Mouse (Mus musculus): ENCODE results near the gene Ikzf4. TPM values are rescaled to one million over a fixed set of nuclear protein-coding genes. Genes with fewer than 3 reads are reported as not detected.
A peak's percentile ranks its signal among the peaks of the same experiment; 100 is the strongest.

Ikzf4 gene
- polyA plus RNA-seq, 1 experiment from 2014 or later, result 3.0 TPM

- H3K27me3 ChIP-seq (replicated peaks), result peaks cover 42% of the 10 kb centered on the region
- H3K36me3 ChIP-seq, result no peaks in the 10 kb centered on the region
- ATAC-seq (ENCODE audit: insufficient number of reproducible peaks, low FRiP score), result no peak
- WGBS, result 40% methylated on average over 4 of the region's 4 CpGs
- peaks cover 40% of the 10 kb centered on the region for H3K4me1 ChIP-seq (replicated peaks)
- peak overlapping the region; percentile 36; the same call in 1 of the 2 replicates for H3K27ac ChIP-seq (ENCODE audit: poor library complexity, severe bottlenecking)
- no peak overlapping the region for H3K9ac ChIP-seq
- no peaks in the 10 kb centered on the region for H3K9me3 ChIP-seq (replicated peaks)
- H3K4me3 ChIP-seq, result no peak overlapping the region
- H3K4me2 ChIP-seq, result 0 out of 2 replicates have a peak overlapping the region, but pooled peaks have one; percentile 7
Measured at GRCm38 (mm10) chr10:128587120-128587519, 58.7 kb downstream of the Ikzf4 start.

DNA sequence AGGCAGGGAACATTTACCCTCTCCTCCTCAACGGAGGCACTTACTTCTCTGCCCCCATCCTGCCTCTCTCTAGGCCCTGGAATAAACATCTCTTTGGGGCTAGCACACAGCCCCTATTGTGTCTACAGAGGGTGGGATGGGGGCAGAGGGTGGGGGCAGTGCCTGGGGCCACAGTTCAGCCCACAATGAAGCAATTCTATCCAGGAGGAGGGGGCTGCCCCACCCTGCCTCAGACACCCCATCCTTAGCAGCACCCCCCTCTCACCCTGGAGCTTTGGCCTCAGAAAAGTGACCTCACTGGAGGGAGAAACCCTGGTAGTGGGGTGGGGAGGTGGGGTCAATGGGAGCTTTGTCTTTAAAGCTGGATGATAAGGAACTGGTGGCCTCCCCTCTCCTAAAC, 59.2 kb downstream of the Ikzf4 start:
- Histone ChIP-seq H3K4me1 (replicated peaks) (peaks cover 36% of the 10 kb centered on the region), H3K9me3 (replicated peaks) (no peaks in the 10 kb centered on the region), H3K27ac (ENCODE audit: poor library complexity, severe bottlenecking) (no peak overlapping the region), H3K4me3 (no peak overlapping the region), H3K4me2 (0 out of 2 replicates have a peak overlapping the region, but pooled peaks have one; percentile 1), H3K36me3 (no peaks in the 10 kb centered on the region; the same call in 1 of the 2 replicates), H3K27me3 (replicated peaks) (peaks cover 42% of the 10 kb centered on the region), H3K9ac (peak overlapping the region; percentile 38; the same call in 1 of the 2 replicates)
- ATAC-seq (ENCODE audit: insufficient number of reproducible peaks, low FRiP score), result no peak
- 6% methylated on average over 1 of the region's 1 CpGs for WGBS

GRCm38 (mm10) chr10:128584386-128584785, 61.4 kb downstream of the Ikzf4 start:
- peaks cover 41% of the 10 kb centered on the region for H3K27me3 ChIP-seq (replicated peaks)
- H3K9ac ChIP-seq, result no peak overlapping the region
- H3K4me1 ChIP-seq (replicated peaks), result peaks cover 36% of the 10 kb centered on the region
- ATAC-seq (ENCODE audit: insufficient number of reproducible peaks, low FRiP score), result no peak
- no peaks in the 10 kb centered on the region for H3K9me3 ChIP-seq (replicated peaks)
- 17% methylated on average over 4 of the region's 4 CpGs for WGBS
- H3K36me3 ChIP-seq, result peaks cover 4% of the 10 kb centered on the region; the same call in 1 of the 2 replicates
- H3K4me2 ChIP-seq, result peak overlapping the region; percentile 59
- no peak overlapping the region for H3K27ac ChIP-seq (ENCODE audit: poor library complexity, severe bottlenecking)
- H3K4me3 ChIP-seq, result no peak overlapping the region

- H3K4me1 ChIP-seq (replicated peaks), result peaks cover 29% of the 10 kb centered on the region
- H3K4me3 ChIP-seq, result peak overlapping the region; percentile 30
- WGBS, result 10% methylated on average over 7 of the region's 7 CpGs
- H3K4me2 ChIP-seq, result peak overlapping the region; percentile 59
- peak overlapping the region; percentile 56 for H3K9ac ChIP-seq
- no peaks in the 10 kb centered on the region for H3K9me3 ChIP-seq (replicated peaks)
- peak overlapping the region; percentile 21; the same call in 1 of the 2 replicates for H3K27ac ChIP-seq (ENCODE audit: poor library complexity, severe bottlenecking)
- peaks cover 34% of the 10 kb centered on the region for H3K27me3 ChIP-seq (replicated peaks)
- H3K36me3 ChIP-seq, result peaks cover 6% of the 10 kb centered on the region; the same call in 1 of the 2 replicates
- ATAC-seq (ENCODE audit: insufficient number of reproducible peaks, low FRiP score), result peak; percentile 83
Measured at GRCm38 (mm10) chr10:128583644-128584043, 62.1 kb downstream of the Ikzf4 start.

Small RNA genes lying within 50 kb of the gene (microRNA-seq; reads per million reads assigned to microRNA genes)
- not detected for gene Mir6917

Other genes starting within 250 kb of the Ikzf4 start
- gene Slc39a5, start 244.8 kb downstream of the Ikzf4 start, polyA plus RNA-seq (2016; fragmentation: Nextera tagmentation; extraction: Ambion mirVana), result 0.28 and 0.42 TPM in 2 replicates
- gene Nabp2, start 234.5 kb downstream of the Ikzf4 start, polyA plus RNA-seq (2016; fragmentation: Nextera tagmentation; extraction: Ambion mirVana), result 57.3 and 57.9 TPM in 2 replicates
- 27.7 and 29.9 TPM in 2 replicates for gene Rnf41, start 234.3 kb downstream of the Ikzf4 start, polyA plus RNA-seq (2016; fragmentation: Nextera tagmentation; extraction: Ambion mirVana)
- gene Smarcc2, start 186.7 kb downstream of the Ikzf4 start, polyA plus RNA-seq (2016; fragmentation: Nextera tagmentation; extraction: Ambion mirVana), result 83.3 and 86.9 TPM in 2 replicates
- 1,237 and 1,275 TPM in 2 replicates for gene Myl6, start 151.8 kb downstream of the Ikzf4 start, polyA plus RNA-seq (2016; fragmentation: Nextera tagmentation; extraction: Ambion mirVana)
- 3.0 and 4.0 TPM in 2 replicates for gene Myl6b, start 147.3 kb downstream of the Ikzf4 start, polyA plus RNA-seq (2016; fragmentation: Nextera tagmentation; extraction: Ambion mirVana)
- gene Esyt1, start 120.1 kb downstream of the Ikzf4 start, polyA plus RNA-seq (2016; fragmentation: Nextera tagmentation; extraction: Ambion mirVana), result 25.0 and 26.5 TPM in 2 replicates
- gene Zc3h10, start 98.2 kb downstream of the Ikzf4 start, polyA plus RNA-seq (2016; fragmentation: Nextera tagmentation; extraction: Ambion mirVana), result 10.2 and 11.9 TPM in 2 replicates
- 2,275 and 2,341 TPM in 2 replicates for gene Rpl41, start 96.7 kb downstream of the Ikzf4 start, polyA plus RNA-seq (2016; fragmentation: Nextera tagmentation; extraction: Ambion mirVana)
- gene Pa2g4, start 80.0 kb downstream of the Ikzf4 start, polyA plus RNA-seq (2016; fragmentation: Nextera tagmentation; extraction: Ambion mirVana), result 132 and 136 TPM in 2 replicates
- 7.5 and 7.6 TPM in 2 replicates for gene Erbb3, start 56.3 kb downstream of the Ikzf4 start, polyA plus RNA-seq (2016; fragmentation: Nextera tagmentation; extraction: Ambion mirVana)
- 420 and 432 TPM in 2 replicates for gene Rps26, start 19.2 kb downstream of the Ikzf4 start, polyA plus RNA-seq (2016; fragmentation: Nextera tagmentation; extraction: Ambion mirVana)
- gene Suox, start 28.1 kb upstream of the Ikzf4 start, polyA plus RNA-seq (2016; fragmentation: Nextera tagmentation; extraction: Ambion mirVana), result 10.7 and 12.8 TPM in 2 replicates
- gene Rab5b, start 50.3 kb upstream of the Ikzf4 start, polyA plus RNA-seq (2016; fragmentation: Nextera tagmentation; extraction: Ambion mirVana), result 71.3 and 72.9 TPM in 2 replicates
- gene Pmel, start 58.2 kb upstream of the Ikzf4 start, polyA plus RNA-seq (2016; fragmentation: Nextera tagmentation; extraction: Ambion mirVana), result 0.99 and 1.0 TPM in 2 replicates
- 106 and 109 TPM in 2 replicates for gene Cdk2, start 59.0 kb upstream of the Ikzf4 start, polyA plus RNA-seq (2016; fragmentation: Nextera tagmentation; extraction: Ambion mirVana)
- gene Dgka, start 98.9 kb upstream of the Ikzf4 start, polyA plus RNA-seq (2016; fragmentation: Nextera tagmentation; extraction: Ambion mirVana), result 4.4 TPM in 2 replicates
- gene Pym1, start 101.9 kb upstream of the Ikzf4 start, polyA plus RNA-seq (2016; fragmentation: Nextera tagmentation; extraction: Ambion mirVana), result 23.1 and 24.0 TPM in 2 replicates
- gene Mmp19, start 144.9 kb upstream of the Ikzf4 start, polyA plus RNA-seq (2016; fragmentation: Nextera tagmentation; extraction: Ambion mirVana), result 0.83 and 0.93 TPM in 2 replicates
- gene Dnajc14, start 158.1 kb upstream of the Ikzf4 start, polyA plus RNA-seq (2016; fragmentation: Nextera tagmentation; extraction: Ambion mirVana), result 48.4 and 51.7 TPM in 2 replicates
- 19.6 and 20.8 TPM in 2 replicates for gene Tmem198b, start 158.4 kb upstream of the Ikzf4 start, polyA plus RNA-seq (2016; fragmentation: Nextera tagmentation; extraction: Ambion mirVana)
- gene Sarnp, start 171.3 kb upstream of the Ikzf4 start, polyA plus RNA-seq (2016; fragmentation: Nextera tagmentation; extraction: Ambion mirVana), result 171 and 172 TPM in 2 replicates
- 36.0 and 39.2 TPM in 2 replicates for gene Ormdl2, start 175.7 kb upstream of the Ikzf4 start, polyA plus RNA-seq (2016; fragmentation: Nextera tagmentation; extraction: Ambion mirVana)
- gene Gdf11, start 245.7 kb upstream of the Ikzf4 start, polyA plus RNA-seq (2016; fragmentation: Nextera tagmentation; extraction: Ambion mirVana), result 4.3 and 5.0 TPM in 2 replicates

Data from heart, embryonic 12.5 days (tissue).